Mouse (Mus musculus) right cerebral cortex, adult 2 months (tissue): Measurements from ENCODE around the gene Hoxd12.

ENCODE experiments used
- DNase-seq, 2 experiments: peaks; one replicate each; pipeline ENCODE4 v3.0.0; 2021 to 2022; ENCODE audit warnings: low spot score in 2 of 2

Gene Hoxd12

GRCm38 (mm10) chr2:74663291-74663925 is 11.4 kb upstream of the Hoxd12 start:
- DNase-seq, result peak; percentile 66 to 69

- DNase-seq, result no peak
These were observed 8.4 kb upstream of the Hoxd12 start for GRCm38 (mm10) chr2:74666411-74666810.

GRCm38 (mm10) chr2:74667191-74667841 is 7.5 kb upstream of the Hoxd12 start:
- no peak for DNase-seq

GRCm38 (mm10) chr2:74667842-74668357 is 6.9 kb upstream of the Hoxd12 start, which contains the start of gene Hoxd13:
Gene Hoxd13, plus strand, starts transcription at chr2:74668310.
- no peak for DNase-seq

GRCm38 (mm10) chr2:74668370-74669229 is 6.2 kb upstream of the Hoxd12 start:
- no peak for DNase-seq

- no peak for DNase-seq
These were observed 5.6 kb upstream of the Hoxd12 start for GRCm38 (mm10) chr2:74669230-74669578.

- no peak for DNase-seq
These were observed 5.1 kb upstream of the Hoxd12 start for GRCm38 (mm10) chr2:74669650-74670235.

- no peak for DNase-seq
These were observed 4.1 kb upstream of the Hoxd12 start for GRCm38 (mm10) chr2:74670632-74671188.

- DNase-seq, result no peak
These were observed 3.0 kb upstream of the Hoxd12 start for GRCm38 (mm10) chr2:74671847-74672246.

GRCm38 (mm10) chr2:74672481-74673362 is 2.1 kb upstream of the Hoxd12 start:
- no peak for DNase-seq

- no peak for DNase-seq
These were observed 883 bp upstream of the Hoxd12 start for GRCm38 (mm10) chr2:74673835-74674425.

- DNase-seq, result no peak
These were observed 961 bp downstream of the Hoxd12 start for GRCm38 (mm10) chr2:74675666-74676282.

- DNase-seq, result no peak
These were observed 1.7 kb downstream of the Hoxd12 start for GRCm38 (mm10) chr2:74676376-74677052.

- DNase-seq, result no peak
These were observed 2.3 kb downstream of the Hoxd12 start for GRCm38 (mm10) chr2:74677106-74677505.

GRCm38 (mm10) chr2:74678891-74679595 is 4.2 kb downstream of the Hoxd12 start, which contains the start of gene Hoxd11:
Gene Hoxd11, plus strand, starts transcription at chr2:74679557.
- DNase-seq, result no peak

GRCm38 (mm10) chr2:74679596-74679971 is 4.8 kb downstream of the Hoxd12 start:
- DNase-seq, result no peak

GRCm38 (mm10) chr2:74679980-74680379 is 5.2 kb downstream of the Hoxd12 start:
- no peak for DNase-seq

- no peak for DNase-seq
These were observed 6.0 kb downstream of the Hoxd12 start for GRCm38 (mm10) chr2:74680561-74681398.
